Mouse (Mus musculus): ENCODE results near the gene Rpgrip1l.

Gene Rpgrip1l

GRCm38 (mm10) chr8:91207676-91208075, 105.4 kb downstream of the Rpgrip1l start:
- no peak for DNase-seq (ENCODE audit: low read depth, low spot score)

- no peak for DNase-seq (ENCODE audit: low read depth, low spot score)
Observed at GRCm38 (mm10) chr8:91205897-91206296, 107.2 kb downstream of the Rpgrip1l start.

GRCm38 (mm10) chr8:91201184-91201583, 111.9 kb downstream of the Rpgrip1l start:
- no peak for DNase-seq (ENCODE audit: low read depth, low spot score)

- no peak for DNase-seq (ENCODE audit: low read depth, low spot score)
Observed at GRCm38 (mm10) chr8:91199876-91200275, 113.2 kb downstream of the Rpgrip1l start, which contains the start of gene Aktip. TSS of gene Aktip (minus strand) at chr8:91199976.

DNA sequence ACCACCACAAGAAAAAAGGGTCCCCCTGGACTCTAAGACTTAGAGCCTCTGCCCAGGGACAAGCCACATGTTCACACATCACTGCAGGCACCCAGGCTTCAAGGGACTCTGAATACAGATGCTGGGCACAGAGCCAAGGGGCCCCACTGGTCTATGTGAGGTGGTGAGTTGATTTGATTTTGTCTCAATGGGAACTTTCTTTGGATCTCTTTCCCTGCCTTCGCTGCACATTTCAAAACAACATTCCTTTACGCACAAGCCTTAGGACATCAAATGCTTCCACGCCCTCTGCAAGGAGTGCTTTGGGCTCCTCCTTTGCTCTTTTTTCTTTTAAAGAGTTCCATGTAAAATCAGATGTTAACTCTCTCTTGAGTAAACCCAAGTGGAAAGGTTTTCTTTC, 115.0 kb downstream of the Rpgrip1l start:
- DNase-seq (ENCODE audit: low read depth, low spot score) = no peak

DNA sequence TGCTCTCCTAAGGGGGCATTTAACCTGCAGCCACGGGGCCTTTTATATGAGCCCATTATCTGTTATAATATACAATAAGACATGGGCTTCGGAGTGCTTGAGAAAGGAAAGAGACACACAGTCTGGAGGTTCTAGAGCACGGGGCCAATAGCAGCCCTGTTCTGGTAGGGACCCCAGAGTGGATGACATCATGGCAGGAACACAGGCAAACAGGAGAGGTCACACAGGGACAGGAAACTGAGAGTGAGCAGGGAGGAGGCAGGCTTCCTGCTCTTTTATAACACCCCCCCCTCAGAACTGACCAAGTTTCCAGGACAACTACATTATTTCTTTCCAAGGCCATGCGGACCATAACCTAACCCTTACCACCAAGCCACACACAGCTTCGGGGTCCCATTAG, 115.8 kb downstream of the Rpgrip1l start:
- DNase-seq (ENCODE audit: low read depth, low spot score) = no peak

GRCm38 (mm10) chr8:91196661-91197060, 116.4 kb downstream of the Rpgrip1l start:
- DNase-seq (ENCODE audit: low read depth, low spot score) = no peak

DNA sequence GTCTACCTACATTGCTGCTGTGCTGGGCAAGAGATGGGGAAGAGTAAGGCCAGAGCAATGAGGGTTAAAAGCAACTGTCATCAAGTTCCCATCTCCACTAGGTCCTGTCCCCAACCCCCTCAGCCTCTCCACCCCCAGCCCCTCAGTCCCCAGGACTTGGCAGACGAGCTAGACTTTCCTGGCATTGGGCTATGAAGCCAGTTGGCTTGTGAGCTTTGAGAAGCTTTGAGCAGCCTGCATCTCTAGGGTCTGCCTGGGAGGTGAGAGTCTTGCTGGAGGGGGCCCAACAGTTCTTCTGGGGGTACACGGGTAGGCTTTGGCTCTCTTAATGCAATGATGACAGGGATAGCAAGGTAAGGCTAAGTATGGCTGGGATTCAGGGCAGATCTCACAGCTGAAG, 119.0 kb downstream of the Rpgrip1l start:
- DNase-seq (ENCODE audit: low read depth, low spot score) = no peak

DNA sequence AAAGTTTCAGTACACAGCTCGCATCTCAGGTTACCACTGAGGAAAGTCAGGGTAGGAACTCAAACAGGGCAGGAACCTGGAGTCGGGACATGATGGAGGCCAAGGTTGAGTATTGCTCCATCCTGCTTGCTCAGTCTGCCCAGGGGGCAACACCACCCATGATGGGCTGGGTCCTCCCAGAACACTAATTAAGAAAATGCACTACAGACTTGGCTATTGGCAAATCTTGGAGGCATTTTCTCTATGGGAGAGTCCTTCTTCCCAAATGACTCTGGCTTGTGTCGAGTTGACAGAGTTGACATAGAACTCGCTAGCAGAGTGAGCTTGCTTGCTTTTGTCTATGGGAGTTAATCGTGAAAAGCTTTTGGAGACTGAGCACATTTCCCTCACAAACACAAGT, 120.1 kb downstream of the Rpgrip1l start:
- DNase-seq (ENCODE audit: low read depth, low spot score) = no peak

DNA sequence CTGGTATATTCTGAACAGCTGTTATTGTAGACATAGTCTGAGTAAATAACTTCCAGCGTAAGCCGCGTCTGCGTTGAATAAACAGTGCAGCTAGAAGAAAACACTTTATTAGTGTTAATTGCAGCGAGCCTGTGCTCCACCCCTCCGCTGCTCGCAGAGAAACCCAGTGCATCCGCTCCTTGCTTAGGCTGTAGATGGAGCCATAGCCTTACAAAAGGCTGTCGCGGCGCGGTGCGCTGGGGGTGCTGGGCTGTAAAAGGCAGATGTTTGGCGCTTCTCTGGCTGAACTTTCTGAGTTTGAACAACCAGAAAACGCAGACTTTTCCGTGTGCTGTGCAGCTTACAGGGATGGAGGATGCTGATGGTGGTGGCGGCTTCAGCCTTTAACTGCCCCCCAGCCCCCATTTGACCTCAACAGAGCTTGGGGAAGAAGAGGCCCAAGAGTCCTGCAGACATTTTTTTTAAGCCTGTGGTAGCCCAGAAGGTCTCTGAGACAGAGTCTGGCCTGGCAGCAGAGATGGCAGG, 122.2 kb downstream of the Rpgrip1l start:
- peak; percentile 33 for DNase-seq (ENCODE audit: low read depth, low spot score)

GRCm38 (mm10) chr8:91188152-91188551, 124.9 kb downstream of the Rpgrip1l start:
- no peak for DNase-seq (ENCODE audit: low read depth, low spot score)

DNA sequence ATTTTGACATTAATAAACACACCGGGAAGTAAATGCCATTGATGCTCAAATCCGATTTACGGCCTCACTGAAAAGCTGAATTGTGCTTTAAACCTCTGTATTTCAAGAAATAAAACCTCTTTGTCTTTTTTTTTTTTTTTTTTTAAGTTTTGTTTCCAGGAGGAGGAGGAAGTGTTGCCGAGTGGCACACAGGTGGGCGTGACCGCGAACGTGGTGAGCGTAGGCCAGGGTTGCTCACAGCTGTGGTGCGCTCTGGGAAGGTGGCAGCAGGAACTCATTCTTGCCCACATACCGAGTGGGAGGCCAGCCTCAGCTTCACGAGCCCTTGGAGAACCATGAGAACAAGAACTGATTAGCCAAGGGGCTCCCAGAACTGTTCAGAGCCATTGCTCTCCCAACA, 126.7 kb downstream of the Rpgrip1l start:
- DNase-seq (ENCODE audit: low read depth, low spot score) = no peak

- no peak for DNase-seq (ENCODE audit: low read depth, low spot score)
Observed at GRCm38 (mm10) chr8:91177708-91178107, 135.4 kb downstream of the Rpgrip1l start.

GRCm38 (mm10) chr8:91176176-91176575, 136.9 kb downstream of the Rpgrip1l start:
- DNase-seq (ENCODE audit: low read depth, low spot score) = no peak

DNA sequence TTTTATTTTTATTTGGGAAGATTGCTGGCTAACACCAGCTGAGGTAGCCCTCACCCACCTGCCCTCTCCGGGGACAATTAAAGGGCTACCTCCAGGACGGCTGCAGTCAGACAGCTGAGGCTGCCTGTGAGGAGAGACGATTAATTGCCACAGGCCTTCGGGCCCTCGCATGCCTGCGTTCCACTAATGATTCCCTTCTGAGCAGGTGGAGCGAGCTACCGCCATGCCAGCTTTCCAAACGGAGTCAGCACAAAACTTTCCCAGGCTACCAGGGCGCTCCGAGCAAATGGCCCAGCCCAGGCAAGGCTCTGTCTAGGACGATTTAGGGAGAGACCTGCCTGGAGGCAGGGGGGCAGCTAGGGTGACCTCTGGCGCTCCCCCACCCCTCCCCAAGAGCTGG, 141.5 kb downstream of the Rpgrip1l start:
- no peak for DNase-seq (ENCODE audit: low read depth, low spot score)

DNA sequence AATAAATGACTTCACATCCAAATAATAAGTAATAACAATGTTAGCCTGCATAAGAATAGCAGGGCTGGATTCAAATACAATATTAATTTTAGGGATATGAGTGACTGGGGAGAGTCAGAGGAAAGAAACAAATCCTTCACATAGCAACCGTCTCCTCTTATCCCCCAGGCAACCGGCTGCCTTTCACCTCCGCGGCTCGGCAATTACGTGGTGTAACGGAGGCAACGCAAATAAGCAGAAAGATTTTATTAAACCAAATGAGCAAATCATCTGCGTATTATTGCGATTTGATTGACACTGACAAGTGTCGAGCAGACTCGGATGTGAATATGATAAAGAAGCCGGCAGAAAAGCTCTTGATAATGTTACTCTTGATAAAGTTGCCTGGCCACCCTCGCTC, 142.1 kb downstream of the Rpgrip1l start:
- no peak for DNase-seq (ENCODE audit: low read depth, low spot score)

DNA sequence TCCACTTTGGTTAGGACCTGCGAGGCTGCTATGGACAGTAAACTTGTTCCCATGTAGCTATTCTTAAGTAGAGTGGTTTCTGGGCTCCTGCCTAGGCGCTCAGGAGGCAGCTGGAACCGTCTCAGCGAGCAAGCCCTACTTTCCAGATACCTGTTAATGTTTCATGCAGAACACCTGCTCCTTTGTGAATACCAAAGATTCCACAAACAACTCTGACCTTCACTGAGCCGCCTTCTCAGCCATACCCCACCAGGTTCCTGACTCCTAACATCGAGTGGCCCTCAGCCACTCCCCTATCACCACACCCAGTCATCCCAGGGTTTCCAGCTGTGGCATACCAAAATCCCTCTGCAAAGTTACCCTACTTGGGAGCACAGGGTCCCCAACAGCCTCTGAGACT, 142.9 kb downstream of the Rpgrip1l start:
- no peak for DNase-seq (ENCODE audit: low read depth, low spot score)
